Mouse (Mus musculus): ENCODE measurements around the gene Calcr. TPM values are rescaled to one million over a fixed set of nuclear protein-coding genes. Genes with fewer than 3 reads are reported as not detected.
A peak's percentile ranks its signal among the peaks of the same experiment; 100 is the strongest.
"Not testable (repeated sequence)": the region's sequence is repeated elsewhere in the genome, so short reads cannot be mapped to it uniquely, and the experiment has no call there.

Calcr gene
- total RNA-seq (2014; fragmentation: Nextera tagmentation) (not detected in 2 replicates), total RNA-seq (2017) (not detected in 2 replicates)

DNA sequence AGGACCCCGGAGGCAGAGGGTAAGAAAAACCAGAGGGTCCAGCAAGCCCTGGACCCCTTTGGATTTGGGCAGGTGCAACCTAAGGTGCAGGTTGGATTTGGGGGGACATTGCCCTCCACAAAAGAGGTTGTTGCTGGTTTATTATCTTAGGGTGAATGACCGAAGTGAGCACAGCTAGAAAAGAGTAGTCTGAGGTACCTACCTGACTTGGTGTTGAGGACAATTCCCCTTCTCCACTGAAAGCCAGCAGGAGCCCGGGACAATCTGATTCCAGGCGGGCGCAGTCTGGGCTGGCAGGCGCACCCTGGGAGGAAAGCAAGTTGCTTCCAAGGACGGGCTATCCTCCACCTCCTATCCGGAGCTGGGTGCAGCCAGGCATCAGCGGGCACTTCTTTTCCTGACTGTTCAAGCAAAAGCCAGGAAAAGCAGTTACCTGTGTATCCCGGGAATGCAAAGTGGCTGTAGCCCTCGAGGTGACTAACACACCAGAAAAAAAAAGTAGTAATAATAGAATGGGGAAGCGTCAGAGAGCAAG, at the start of gene Calcr:
TSS of gene Calcr (minus strand) at position 485 of the 535 bp plus-strand sequence.
- no peak for ATAC-seq (replicated peaks; ENCODE audit: poor library complexity, severe bottlenecking)

DNA sequence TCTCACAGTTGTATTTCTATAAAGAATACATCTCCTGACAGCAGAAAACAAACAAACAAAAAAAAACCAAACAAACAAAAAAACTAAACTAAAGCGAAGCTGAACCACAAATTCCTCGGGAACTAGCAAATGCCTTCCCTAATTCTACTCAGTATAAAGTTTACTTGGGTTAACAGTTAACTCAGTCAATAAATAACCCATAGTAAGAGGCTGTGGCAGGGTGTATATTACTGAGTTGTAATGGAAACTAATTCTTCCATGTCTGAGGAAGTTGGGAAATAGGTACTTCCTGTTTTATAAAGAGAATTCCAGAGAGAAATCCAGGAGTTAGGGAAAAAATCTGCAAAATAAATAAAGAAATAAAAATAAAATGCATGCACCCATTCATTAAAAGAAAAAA, 3.0 kb upstream of the Calcr start:
- no peak for ATAC-seq (replicated peaks; ENCODE audit: poor library complexity, severe bottlenecking)

DNA sequence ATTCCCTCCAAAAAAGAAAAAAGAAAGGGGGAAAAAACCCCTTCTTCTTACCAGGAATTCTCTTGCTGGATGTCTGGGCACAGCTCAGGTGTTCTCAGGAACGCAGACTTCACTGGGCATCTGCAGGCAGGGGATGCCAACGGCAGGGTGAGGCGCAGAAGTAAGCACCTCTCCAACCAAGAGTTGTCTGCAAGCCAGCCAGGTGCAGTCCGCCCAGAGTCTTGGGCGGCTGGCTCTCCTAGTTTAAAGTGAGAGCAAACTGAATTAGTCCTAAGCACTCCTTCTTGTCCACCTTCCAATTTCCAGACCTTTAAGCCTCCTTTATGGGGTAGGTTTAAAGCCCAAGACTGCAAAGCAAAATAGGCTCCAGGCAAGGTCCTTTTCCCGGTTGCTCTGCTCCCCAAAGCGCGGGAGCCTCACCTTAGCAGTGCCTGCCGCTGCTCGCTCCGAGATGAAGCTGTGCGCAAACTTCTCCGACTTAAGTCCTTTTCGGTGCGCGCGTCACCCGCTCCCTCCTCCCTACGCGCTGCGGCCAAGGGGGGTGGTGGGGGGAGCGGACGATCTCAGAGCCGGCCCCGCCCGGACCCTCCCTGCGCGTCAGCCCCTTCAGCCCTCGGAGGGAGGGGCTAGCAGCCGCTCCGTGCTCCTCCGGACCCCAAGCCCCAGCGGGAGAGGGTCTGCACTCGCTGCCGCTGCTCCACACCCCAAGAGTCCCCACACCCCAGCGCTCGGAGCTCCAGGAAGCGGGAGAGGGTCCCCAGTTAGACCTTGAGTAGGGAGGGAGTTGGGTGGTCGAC, 1.1 kb downstream of the Calcr start:
- ATAC-seq (replicated peaks; ENCODE audit: poor library complexity, severe bottlenecking): peak; percentile 30; the same call in 1 of the 2 replicates

DNA sequence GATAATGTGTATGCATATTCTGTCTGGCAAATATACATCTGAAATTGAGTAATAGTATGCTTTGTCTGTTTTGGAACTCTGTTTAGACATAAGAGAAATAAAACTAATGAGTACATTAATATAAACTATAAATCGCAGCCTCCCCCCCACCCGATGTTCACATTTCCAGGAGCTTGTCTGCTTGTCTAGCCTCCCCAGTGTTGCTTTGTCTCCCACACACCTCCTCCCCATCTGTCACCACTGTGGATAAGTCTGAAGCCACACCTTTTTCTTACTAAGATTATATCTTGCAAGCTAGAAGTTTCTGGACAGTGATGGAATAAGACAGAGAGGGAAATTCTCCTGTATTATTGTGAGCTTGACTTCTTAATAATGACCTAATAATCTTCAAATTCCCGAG, 12.9 kb downstream of the Calcr start:
- no peak for ATAC-seq (replicated peaks; ENCODE audit: poor library complexity, severe bottlenecking)

DNA sequence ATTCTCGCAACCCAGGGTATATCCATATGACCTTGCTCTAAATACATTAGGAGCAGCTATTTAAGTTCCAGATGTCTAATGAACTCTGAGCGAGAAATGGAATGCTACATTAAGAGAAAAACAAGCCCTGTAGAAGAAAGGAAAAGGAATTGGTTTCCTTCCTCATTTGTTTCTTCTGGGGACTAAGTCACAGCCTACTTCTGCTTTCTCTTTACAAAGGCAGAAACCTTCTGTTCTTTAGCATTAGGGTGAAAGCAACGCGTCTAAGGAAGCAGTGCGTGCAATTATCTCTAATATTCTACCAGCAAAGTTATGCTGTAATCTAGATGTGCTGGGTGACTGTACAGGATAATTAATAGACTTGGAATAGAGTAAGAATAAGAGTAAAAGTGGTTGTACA, 14.9 kb downstream of the Calcr start:
- ATAC-seq (replicated peaks; ENCODE audit: poor library complexity, severe bottlenecking): peak; percentile 74

DNA sequence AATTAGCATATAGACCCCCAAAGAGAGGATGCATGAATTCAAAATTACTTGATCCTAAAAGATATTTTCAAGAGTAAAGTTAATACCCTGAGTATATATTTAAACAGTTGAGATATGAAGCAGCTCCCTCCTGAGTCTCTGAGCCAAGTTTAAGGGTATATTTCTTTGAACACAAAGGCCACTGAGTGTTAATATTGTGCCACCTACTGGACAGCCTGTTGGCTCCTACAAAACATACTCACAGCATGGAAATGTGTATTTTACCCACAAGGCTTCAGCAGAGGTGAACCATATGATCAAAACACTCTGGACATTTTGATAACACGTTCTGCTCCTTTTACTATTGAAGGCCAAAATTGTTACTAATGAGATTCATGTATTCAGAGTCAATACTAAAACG, 19.0 kb downstream of the Calcr start:
- ATAC-seq (replicated peaks; ENCODE audit: poor library complexity, severe bottlenecking): no peak

DNA sequence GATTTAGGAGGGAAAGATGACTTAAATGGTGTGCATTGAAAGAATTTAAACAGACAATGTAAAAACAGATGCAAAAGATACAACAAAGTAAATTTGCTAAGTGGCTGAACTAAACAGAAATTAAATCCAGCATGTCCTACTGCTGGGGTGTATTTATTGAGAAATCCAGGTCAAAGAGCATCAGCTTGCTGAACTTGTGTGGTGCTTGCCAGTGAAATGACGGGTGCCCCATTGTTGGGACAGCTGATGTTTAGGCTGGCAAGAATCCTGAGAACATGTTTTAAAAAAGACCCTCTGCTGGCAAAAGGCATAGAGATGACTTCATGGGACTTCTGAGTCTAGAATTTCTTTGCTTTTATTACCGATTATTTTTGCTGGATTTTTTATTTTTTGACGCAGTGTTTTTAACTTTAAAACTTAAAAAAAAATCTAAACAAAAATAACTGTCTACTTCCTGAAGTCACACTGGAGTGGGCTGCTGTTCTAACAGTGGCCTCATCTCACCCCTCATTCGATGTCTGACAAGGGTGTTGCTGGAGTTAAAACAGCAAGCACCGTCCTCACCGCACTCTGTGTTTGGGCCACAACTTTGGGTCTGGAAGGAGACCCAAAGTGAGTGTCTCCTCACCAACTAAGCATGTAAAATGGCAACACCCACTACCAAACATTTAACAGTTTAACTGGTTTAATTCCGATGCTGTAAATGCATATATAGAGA, 22.4 kb downstream of the Calcr start:
- ATAC-seq (replicated peaks; ENCODE audit: poor library complexity, severe bottlenecking): no peak

DNA sequence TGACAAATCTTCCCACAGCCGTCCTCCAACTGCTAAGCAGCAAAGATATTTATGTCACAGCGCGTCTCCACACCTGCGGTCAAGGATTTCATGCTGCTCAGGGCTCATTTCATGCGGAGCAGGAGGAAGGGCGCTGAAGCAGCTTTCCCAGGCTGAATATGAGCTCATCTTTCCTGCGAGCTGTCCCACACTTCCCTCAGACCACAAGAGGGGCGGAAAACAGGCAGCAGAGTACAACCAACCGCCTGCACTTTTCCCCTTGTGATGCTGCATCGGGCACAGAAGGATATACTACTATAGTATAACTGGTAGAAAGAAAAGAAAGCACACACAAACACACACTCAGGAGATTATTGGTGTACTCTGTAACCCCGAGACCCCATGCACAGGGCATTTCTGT, 23.2 kb downstream of the Calcr start:
- ATAC-seq (replicated peaks; ENCODE audit: poor library complexity, severe bottlenecking): no peak

DNA sequence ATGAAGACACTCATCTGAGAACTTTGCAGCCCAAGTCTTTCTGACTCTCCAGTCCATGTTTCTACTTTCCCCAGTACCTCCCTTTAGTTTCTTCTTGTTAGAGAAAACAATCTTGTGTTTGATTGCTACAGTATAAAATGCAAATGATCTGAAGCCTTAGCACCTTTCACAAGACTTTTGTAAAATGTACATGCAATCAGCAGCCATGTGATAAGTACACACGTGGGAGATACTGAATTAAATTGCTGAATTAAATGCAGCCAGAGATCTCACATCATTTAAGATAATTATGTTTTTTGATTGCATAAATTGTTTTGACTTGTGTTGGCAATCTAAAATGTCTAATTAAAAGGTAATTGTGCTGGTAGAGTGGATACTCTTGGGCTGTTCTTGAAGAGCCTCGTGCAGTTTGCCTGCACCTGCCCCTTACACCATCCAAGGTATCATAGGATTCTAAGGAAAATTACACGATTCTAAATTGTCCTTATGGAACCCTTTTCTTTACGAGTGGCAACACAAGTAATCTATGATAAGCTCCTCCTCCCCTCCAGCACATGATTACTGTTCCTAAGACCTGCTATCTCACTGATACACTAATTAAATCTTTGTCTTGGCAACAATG, 34.2 kb downstream of the Calcr start:
- ATAC-seq (replicated peaks; ENCODE audit: poor library complexity, severe bottlenecking): no peak

DNA sequence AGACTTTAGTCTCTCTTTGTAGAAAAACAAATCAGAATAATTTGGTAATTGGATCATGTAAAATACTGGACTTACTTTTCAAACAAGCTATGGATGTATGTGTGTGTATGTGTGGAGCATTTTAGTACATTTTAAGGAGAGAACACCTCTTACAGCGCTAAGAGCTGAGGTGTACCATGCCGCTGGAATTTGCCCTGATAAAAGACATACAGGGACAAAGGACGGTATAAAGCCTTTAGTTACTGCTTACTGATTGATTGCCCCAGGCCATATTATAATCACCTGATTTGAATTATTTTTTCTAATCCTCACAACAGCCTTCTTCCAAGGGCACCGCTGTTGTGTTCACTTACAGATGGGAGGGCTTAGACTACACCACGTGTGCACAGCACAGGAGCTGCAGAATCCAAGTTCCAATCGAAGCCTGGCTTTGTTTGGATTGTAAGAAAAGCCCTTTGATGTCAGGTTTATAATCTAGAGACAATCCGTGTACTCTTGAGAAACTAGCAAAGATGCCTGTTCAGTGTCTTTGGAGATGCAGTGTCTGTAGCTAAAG, 76.3 kb downstream of the Calcr start:
- ATAC-seq (replicated peaks; ENCODE audit: poor library complexity, severe bottlenecking): no peak

DNA sequence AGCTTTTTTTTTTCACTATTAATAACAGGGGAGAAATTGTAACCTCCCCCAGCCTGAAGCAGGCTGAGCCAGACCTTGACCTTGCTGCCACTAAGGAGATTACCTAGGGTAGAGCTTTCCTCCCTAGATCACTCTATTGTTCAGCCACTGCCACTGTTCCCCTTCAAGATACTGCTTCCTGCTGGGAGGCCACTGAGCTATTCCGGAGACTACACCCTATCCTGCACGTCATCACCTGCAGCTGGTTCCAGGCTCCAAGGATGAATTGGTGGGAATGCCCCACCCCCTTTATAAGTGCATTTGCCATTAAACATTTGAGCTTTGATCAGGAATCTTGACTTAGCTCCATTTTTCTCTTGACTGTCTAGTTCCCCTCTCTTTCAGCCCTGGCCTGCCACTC, 86.2 kb downstream of the Calcr start:
- not testable (repeated sequence) for ATAC-seq (replicated peaks; ENCODE audit: poor library complexity, severe bottlenecking)

DNA sequence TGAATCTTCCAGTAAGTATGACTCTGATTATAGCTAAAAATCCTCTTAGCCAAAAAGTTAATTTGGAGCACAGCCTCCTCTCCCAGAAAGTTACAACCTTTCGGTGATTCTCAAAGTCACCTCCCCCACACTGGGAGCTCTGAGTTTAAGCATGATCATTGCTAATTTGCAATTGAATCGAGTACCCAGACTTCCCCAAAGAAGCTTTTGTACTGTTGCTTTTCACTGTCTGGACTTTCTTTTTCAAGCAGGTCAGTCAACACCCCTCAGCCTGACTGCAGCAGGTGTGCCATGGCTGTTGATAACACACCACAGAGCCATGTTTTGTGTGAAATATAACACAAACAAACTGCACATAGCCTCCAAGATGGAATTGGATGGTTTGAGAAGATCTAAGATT, 86.7 kb downstream of the Calcr start:
- ATAC-seq (replicated peaks; ENCODE audit: poor library complexity, severe bottlenecking): no peak

DNA sequence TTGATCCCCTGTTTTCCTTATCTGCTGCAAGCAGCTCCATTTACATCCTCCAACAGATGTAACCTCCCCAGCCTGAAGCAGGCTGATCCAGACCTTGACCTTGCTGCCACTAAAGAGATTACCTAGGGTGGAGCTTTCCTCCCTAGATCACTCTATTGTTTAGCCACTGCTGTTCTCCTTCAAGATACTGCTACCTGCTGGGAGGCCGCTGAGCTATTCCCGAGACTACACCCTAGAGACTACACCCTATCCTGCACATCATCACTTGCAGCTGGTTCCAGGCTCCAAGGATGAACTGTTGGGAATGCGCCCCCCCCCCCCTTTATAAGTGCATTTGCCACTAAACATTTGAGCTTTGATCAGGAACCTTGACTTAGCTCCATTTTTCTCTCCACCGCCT, 92.6 kb downstream of the Calcr start:
- ATAC-seq (replicated peaks; ENCODE audit: poor library complexity, severe bottlenecking): not testable (repeated sequence)

DNA sequence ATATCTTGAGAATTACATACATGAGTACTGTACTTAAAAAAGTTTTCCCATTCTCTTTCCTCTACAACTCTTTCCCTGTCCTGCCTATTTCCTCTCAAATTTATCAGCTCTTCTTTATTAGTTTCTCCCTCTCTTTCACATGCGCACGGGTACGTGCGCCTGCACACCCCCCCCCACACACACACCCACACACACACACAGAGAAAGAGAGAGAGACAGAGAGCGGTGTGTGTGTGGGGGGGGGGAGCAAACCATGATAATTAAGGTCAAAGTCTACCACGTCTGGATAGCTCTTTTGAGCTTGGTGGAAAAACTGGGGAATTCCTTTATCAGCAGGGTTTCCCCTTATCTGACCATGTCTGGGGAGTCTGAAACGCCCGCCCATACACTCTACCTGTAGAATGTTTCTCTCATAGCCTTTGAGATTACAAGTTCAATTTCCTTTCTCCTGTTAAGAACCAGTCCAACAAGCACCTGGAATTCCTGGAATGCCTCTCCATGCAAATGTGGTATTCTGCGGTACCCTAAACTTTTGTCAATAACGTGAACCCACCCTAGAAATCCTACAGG, 100.3 kb downstream of the Calcr start:
- no peak for ATAC-seq (replicated peaks; ENCODE audit: poor library complexity, severe bottlenecking)

DNA sequence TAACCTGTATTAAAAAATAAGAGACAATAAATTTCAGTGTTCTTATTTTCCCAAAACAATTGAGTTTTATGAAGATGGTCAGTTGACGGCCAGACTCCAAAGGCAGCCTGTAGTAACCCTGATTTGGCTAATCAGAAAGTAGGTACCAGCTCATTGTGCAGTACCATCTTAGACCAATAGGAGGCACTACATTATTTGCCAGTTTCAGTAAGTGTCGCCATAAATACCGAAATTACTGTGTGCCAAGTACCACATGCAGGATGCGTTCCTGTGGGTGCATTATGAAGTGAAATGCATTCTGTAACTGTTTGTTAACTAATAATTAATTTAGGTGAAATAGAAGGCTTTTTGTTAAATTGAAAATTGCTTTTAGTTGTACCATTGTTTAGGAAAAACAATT, 106.1 kb downstream of the Calcr start:
- ATAC-seq (replicated peaks; ENCODE audit: poor library complexity, severe bottlenecking): no peak

Other genes starting within 250 kb of the Calcr start
- 1.3 TPM in 1 of 2 replicates, not detected in the other for gene Tfpi2, start 224.2 kb upstream of the Calcr start, total RNA-seq (2014; fragmentation: Nextera tagmentation)
- 0.73 and 3.3 TPM in 2 replicates for gene Tfpi2, start 224.2 kb upstream of the Calcr start, total RNA-seq (2017)
- not detected in 2 replicates for gene Gngt1, start 229.1 kb upstream of the Calcr start, total RNA-seq (2014; fragmentation: Nextera tagmentation)
- not detected in 2 replicates for gene Gngt1, start 229.1 kb upstream of the Calcr start, total RNA-seq (2017)
- 6.1 and 9.3 TPM in 2 replicates for gene Gng11, start 239.2 kb upstream of the Calcr start, total RNA-seq (2014; fragmentation: Nextera tagmentation)
- 2.6 and 4.8 TPM in 2 replicates for gene Gng11, start 239.2 kb upstream of the Calcr start, total RNA-seq (2017)